Mouse (Mus musculus) testis, postnatal 10 days (tissue): ENCODE data around the gene Tmem132a.

Source experiments
- DNase-seq: peaks from one replicate; pipeline ENCODE4 v3.0.0; 2021; ENCODE audit warnings: low spot score

Tmem132a gene

DNA sequence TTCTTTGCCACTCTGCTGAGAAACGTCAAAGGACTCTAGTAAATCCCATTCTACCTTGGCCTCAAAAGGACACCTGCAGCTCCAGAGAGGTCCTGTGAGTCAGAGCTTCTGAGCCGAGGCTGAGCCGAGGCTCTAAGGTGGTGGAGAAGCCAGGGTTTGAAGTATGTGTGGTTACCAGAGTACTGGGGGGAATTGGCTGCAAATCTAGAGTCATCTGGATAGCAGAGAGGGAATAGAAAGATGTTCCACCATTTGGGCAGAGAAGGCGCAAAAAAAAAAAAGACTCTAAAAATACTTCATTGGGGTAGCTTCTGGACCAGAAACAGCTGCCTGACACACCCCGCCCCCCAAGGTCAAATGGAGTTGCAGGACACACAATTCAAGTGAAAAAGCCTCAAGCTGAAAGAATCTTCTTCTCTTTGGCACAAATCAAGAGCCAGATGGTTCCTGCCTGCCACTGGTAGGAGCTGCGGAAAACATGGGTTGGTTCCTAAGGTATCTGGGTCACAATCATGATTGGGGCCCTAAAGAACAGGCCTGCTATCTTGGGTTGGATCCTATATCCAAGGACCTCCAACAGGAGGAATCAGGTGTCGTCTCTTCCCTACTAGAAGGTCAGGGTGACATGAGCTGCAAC lies 8.6 kb upstream of the Tmem132a start:
- DNase-seq, result peak; percentile 65

DNA sequence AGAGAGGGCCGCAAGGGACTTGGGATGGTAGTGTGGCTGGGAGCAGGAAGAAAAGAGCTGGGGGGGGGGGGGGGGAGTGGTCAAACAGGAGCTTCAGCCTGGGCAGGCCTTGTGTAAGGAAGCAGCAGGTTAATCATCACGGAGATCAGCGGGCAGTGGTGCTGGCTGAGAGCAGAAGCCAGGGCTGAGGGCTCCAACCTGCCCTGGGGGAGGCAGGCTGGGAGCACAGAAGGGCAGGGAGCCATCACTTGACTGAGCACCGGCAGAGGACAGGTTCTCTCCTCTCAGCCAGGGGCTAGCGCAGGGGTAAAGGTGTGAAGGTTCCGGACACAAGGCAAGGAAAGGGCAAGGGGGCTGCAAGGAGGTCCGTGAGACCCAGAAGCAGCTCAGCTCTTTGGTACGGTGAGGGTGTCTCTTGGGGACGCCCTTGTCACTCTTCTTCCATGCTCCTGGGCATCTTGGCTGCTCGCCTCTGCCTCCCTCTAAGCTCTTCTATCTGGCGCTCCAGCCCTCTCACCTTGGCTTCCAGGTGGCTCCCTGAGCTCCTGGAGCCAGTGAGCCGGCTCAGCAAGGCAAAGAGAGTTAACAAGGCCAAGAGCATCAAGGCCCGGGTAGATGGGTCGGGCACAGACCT lies 1.7 kb upstream of the Tmem132a start:
- no peak for DNase-seq

DNA sequence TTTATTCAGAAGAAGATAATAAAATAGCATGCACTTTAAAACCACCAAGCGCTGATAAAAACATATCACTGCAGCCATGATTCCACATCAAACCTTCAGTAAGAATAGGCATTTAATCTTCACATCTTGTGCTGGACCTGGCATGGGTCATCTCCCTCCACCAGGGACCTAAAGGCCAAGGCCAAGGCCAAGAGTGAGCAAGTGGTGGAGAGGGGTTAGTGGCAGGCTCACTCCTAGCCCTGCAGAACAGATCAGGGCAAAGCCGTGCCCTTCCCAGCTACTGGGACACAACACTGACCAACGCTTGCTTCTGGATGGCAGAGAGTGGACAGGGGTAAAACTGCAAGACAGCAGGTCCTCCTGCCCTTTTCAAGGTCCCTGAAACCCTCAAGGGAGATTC lies 936 bp upstream of the Tmem132a start:
- no peak for DNase-seq

DNA sequence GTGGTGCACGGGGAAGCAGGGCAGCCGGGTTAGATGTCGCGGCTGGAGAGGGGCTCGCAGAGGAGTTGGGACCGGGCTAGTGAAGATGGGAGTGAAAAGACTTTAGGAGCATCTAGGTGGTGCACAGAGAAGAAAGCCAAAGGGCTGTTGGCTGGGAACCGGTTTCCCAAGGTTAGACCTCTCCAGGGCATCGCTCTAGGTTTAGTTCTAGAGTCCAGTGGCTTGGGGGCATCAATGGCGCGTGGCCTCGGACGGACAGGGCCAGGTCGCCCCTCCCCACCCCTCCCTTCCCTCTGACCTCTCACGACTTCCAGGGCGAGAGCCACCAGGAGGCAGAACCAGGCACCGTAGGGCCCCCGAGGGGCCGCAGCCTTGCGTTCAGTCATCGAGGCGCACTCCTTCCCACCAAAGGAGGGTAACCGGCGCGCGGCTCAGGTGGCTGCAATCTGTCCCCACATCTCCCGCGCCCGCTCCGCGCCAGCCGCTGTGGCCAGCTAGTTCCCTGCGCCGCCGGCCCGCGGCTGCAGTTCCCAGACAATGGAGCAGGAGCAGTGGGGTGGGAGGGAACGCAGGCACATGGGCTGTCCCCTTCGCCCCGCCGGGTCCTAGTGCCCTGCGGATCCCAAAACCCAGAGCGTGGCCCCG lies 377 bp downstream of the Tmem132a start:
- peak; percentile 82 for DNase-seq

DNA sequence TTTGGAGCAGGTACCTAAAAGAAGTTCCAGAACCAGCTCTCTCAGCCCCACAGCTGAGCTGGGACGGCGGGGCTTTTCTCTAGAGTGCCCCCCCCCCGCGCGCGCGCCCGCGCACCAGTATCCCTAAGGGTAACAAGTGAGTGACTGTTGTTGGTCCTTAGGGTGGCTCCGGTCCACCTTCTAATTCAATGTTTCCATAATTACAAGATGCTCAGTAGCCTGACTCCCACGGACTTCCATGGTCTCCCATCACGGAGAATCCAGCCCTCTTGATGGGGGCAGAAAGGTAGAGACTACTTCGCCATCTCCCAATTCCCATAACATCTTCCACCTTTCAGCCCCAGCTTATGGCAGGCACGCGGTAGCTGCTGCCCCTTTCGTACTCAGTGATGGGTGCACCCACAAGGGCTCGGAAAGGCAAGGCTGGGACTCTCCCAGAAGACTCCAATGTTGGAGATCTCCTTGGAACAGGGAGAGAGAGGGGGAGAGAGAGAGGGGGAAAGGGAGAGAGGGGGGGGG lies 1.1 kb downstream of the Tmem132a start:
- DNase-seq, result no peak

DNA sequence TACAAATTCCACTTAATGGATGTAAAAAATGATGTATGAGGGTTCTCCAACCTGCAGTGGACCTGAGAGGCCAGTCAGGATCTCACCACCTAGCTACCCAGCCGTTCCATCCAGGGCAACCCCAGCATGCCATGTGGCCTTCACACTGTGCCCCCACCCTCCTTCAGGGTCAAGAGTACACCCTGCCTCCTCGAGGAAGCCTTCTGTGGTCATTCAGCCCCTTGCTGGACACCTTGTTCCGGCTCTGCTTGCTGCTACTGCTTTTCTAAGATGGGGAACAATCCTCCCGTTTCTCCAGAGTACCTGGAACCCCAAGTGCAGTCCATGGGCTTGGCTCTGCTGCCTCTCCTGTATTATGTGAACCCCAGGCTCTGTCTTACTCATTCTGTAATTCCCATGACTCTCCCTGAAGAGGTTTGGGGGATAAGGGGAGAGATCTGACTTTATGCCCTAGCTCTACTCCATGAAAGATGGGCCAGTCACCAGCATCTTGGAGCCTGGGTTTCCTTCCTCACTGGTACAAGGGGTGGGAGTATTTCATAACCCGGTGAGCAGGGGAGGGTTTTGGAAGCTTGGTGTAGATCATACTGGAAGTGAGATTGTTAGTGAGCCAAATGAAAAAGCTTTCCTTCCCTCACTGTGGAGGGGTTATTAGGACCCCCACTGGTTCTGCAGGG lies 1.7 kb downstream of the Tmem132a start:
- no peak for DNase-seq

DNA sequence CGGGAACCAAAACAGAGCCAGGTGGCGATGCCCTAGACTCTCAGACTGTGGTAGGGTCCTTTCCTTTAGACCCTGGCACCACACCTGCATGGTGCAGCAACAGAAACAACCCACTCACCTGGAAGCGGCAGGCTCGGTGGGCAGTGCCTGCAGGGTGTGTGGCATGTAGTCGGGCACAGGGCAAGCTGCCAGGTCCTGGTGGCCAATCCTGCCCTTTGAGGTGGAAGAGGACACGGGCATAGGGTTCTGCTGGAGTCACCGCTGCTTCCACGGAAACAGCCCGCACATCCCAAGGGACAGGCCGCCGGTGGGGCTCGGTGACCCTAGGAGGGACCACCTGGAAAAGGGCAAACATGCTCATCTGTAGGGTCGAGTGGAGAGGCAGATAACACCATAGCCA lies 3.4 kb downstream of the Tmem132a start:
- no peak for DNase-seq

DNA sequence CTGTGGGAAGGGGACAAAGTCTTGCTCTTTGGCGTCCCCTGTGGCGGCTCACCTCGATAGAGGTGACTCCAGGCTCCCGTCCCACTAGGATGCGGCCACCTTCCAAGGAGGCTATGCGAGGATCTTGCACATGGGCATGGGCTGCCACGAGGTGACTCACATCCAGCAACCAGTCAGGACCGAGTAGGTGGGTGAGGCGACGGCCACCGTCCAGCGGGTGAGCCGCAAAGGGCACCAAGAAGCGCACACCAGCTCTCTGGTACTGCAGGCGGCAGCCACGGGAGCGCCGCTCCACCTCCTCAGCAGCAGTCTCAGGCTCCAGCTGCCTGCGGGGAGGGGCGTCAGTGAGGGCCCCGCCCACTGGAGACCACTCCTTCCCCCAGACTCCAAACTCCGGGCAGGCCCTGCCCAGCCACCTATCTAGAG lies 9.7 kb downstream of the Tmem132a start:
- DNase-seq, result no peak

DNA sequence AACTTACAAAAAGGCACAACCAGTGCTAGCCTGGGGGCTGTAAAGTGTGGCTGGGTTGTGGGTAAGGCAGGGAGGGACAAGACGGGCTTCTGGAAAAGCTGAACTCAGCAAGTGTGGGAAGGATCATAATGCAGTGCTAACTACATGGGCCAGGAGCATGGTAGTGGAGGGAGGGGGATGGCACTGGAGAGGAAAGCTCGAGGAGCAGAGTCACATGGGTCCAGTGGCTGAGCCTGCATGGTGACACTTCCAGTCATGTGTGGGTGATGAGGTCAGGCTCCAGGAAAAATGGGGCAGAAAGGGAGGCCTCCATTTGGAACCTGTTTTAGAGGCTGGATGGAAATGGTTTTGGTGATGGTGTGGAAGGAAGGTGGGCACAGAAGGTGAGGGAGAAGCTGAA lies 13.2 kb downstream of the Tmem132a start:
- DNase-seq, result no peak

DNA sequence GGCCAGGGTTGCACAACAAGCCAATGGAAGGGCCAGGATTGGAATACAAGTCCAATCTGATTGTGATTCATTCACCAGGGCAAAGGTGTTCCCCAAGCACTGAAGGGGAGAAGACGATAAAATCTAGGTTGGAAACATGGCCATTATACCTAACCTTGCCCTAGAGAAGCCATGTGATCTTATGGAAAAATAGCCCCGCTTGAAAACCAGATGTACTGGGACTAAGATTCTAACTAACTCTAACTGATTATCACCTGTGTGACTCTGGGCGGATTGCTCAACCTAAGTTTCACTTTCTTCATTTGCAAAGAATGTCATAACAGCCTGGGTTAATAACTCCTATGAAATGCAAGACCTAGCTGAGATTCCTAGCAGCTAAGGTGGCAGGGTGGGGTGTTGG lies 14.3 kb downstream of the Tmem132a start:
- no peak for DNase-seq

DNA sequence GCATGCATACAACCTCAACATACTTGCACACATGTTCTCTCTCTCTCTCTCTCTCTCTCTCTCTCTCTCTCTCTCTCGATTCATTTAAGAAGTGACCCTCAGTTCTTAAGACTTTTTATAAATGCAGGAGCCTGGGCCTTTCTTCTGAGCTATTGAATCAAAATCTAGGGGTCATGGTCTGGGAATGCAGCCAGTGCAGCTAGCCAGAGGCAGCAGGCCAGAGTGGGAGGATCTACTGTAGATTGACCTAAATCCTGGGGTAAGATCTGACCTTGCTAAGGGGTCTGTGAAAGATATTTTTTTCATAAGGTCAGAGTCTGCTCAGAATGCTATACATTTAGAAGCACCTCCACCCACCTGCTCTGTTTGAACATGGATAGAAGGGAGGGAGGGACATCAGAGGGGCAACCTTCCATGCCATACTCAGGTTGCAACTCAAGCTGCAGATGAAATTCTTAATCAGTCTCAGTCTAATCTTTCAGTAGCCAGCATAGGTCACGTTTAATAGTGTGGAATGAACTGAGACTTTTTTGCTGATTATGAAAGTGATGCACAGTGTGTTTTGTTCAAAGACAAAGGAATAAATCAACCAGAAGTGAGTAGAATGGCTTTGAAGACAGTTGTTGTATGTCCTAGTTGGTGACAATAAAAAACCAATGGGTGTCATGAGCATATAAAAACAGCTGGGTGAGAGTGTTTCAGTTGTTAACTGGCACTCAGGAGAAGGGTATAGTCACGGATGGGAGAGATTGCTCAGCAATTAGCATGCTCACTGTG lies 22.2 kb downstream of the Tmem132a start:
- peak; percentile 57 for DNase-seq

DNA sequence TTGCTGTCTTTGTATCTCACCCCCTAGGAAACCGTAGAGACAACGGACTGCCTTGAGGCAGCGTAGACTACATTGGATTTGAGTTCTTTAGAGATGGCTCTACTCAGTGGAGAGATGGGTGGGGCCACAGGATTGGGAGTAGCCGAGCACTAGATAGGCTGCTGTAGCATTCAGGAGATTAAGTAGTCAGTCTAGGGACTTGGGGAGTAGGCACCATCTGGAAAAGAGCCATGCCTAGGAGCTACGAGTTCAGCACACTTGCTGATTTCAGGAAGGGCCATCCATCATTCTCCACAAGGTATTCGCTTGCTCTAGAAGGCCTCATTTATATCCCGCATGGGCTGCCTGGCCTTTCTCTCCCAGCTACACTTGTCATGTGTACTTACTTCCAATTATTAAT lies 23.6 kb downstream of the Tmem132a start:
- no peak for DNase-seq

DNA sequence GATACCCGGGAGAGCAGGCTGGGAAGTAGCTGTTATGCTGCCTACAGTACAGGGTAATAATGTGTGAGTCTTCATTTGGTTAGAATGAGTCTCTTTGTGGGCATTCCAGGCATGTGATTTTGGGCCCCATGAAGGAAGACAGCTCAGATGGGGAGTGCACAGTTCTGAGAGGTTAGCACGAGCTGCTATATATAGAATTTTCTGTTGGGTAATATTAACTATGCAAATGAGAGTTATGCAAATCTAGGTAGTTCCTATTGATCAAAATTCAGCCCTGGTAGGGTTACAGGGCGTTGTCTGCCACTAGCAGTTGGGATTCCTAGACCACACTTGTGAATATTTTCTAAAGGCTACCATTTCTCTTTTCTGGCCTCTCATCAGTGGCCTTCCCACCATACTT lies 24.3 kb downstream of the Tmem132a start:
- DNase-seq, result no peak

DNA sequence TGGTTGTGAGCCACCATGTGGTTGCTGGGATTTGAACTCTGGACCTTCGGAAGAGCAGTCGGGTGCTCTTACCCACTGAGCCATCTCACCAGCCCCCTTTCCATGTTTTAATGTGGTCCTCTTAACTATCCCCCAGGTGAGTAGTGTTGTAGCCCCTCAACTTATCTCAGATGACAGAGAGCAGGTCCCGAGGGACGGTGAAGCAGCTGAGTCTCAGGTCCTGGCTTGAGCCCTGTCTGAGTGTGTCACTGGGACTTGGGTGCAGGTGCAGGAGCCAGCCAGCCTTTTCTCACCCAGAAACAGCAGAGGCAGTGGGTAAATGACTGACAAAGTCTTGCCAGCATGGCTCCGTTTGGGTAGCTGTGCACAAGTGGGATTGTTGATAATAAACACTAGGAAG lies 25.5 kb downstream of the Tmem132a start:
- no peak for DNase-seq

DNA sequence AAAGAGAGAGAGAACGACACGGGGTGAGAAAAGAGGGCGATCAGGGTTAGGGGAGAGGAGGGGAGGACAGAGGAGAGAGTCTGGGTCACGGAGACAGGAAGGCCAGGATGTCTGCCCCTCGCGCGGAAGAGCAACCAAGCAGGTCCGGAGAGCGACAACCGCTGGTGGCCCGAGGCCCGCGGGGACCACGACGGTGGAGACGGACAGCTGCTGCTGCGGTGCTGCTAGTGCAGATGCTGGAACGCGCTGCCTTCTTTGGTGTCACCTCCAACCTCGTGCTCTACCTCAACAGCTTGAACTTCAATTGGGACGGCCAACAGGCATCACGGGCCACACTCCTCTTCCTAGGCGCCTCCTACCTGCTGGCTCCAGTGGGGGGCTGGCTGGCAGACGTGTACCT lies 26.8 kb downstream of the Tmem132a start:
- no peak for DNase-seq

DNA sequence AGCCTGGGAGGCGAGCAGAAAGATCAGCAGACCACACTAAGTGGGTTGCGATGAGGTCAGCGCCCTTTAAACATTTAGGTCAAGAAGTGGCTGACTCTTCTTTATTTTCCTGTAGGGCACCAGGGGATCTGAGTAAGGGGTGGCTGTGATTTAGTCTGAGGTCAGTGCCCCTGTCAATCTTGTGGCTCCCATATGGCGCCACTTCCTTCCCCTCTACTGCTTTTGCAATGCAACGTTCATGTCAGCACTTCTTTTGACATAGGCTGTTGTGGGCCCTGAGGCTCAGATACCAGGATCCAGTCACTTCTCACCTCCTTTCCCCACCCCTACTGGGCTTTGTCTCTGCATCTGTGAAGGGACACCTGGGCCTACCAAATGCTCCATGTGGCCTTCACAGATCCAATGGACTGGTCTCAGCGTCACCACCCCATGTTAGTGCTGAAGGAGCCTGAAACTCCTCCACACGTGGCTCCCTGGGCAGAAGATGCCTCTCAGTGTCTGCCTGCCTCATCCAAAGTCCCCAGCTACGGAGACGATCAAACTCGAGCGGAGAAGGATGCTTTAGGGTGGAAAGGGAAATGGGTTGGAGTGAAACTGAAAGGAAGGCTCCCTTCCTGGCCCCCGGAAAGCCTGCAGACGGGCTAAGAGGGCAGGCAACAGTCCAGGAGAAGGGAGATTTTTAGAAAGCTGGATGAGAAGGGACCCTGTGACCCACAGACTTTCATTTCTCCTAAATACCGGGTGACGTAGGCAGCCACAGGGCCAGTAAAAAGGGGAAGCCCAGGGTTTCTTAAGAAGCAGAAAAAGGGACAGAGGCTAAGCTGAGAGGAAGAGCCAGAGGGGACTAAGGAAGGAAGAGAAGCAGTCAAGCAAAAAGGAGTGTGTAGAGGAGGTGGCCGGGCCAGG lies 27.8 kb downstream of the Tmem132a start:
- no peak for DNase-seq

DNA sequence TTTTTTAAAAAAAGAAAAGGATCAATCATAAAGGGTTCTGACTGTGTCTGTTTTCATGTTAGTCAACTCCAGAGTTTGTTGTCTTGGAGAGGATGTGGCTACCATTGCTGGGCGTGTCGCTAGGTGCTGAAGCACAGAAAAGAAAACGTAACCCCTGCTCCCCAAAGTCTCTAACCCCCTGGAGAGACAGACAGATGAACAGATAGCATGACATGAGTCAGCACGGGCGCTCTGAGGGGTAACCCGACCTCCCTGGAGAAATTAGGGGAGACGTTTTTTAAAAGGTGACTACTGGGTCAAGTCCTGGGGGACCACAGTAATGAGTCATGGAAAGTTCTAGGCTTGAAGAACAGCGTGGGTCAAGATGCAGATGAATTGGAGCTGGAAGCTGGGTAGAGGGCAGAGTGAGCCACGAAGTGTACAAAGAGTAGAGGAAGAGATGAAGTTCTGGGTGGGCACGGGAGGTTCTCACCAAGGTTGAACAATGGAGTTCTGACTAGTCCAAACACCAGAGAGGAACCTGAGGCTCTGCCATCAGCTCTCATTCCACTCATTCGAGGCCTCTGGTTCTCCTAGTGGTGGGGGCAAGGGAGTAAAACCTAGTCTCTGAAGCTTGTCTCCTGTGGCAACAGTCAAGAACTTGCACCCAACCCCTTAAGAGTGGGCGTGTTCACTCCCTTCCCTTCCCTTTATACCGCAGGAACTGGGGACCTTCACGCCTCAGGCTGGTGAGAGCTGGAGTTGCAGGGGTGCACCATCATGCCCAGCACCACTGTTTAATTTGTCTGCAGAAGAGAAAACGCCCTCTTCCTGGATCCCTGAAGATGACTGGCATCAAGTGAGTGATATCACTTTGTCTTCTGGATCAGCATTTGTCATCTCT lies 30.5 kb downstream of the Tmem132a start, which contains the start of gene Slc15a3:
Slc15a3 (plus strand) TSS at position 718 of the 883 bp plus-strand sequence.
- DNase-seq, result no peak

DNA sequence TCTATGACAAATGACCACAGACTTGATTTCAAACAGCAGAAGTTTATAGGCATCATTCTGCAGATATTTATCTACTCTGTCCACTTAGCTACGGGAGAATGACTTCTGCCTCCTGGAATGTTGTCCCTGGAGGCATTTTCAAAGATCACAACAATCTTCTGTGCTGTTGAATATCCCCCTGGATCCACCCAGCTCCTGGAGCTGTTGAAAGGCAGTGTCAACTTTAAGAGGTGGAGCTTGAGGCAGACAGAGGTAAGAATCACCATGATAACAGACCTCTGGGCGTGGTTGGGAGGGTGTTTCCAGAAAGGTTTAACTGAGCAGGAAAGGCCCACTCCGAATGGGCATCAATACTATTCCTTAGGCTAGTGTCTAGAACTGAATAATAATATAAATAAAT lies 34.1 kb downstream of the Tmem132a start:
- DNase-seq, result no peak

DNA sequence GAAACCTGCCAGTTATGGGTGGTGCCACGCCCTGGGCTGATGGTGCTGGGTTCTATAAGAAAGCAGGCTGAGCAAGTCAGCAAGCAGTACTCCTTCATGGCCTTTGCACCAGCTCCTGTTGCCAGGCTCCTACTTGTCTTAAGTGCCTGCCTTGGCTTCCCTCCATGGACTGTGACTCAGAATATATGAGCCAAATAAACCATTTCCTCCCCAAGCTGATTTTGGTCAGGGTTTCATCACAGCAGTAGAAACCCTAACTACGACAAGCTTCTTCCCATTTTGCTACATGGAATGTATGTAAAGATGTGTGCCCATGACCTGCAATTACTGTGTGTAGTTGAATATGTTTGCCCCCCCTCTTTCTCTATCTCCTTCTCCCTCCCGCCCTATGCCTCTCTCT lies 36.1 kb downstream of the Tmem132a start:
- DNase-seq, result no peak

DNA sequence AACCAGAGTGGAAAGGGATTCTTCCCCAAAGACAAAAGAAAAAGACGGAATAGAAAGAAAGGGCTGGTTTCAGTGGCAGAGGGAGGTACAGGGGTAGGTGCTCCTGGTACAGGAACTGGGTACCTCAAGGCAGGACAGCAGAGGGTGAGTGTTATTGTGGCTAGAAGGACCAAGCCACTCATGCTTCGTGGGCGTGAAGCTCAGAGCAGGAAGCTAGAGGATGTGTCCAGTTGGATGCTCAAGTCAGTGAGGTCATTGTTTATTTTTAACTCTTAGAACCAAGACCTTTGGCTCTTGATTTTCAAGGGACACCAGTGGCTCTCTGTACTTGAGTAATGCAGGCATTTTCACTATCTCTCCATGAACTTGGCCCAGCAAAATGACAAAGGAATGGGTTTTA lies 37.7 kb downstream of the Tmem132a start:
- DNase-seq, result no peak
